Mouse (Mus musculus): Measurements from ENCODE around the gene Gng4.

GRCm38 (mm10) chr13:13783296-13783695, 563 bp upstream of the Gng4 start:
- TF ChIP-seq CTCF (IDR thresholded peaks at IDR 0.05; ENCODE audit: borderline replicate concordance, insufficient read depth, low read depth, low read length): no peak
- no peak for TF ChIP-seq POLR2A (IDR thresholded peaks at IDR 0.05; ENCODE audit: borderline replicate concordance, insufficient read depth, low read length)

Measured in cerebellum, adult 2 months (tissue).